Mouse (Mus musculus) kidney, embryonic 14.5 days (tissue): ENCODE measurements around the gene Ssh3. TPM values are rescaled to one million over a fixed set of nuclear protein-coding genes. Genes with fewer than 3 reads are reported as not detected.

Source experiments
- ATAC-seq: fragments of 200-750 bp; cut with Nextera tagmentation; 2 replicates; pipeline ENCODE4 v1.8.0; 2017; ENCODE audit warnings: moderate number of reproducible peaks, mild to moderate bottlenecking, moderate TSS enrichment, moderate library complexity; ENCODE audit not compliant: low FRiP score, low TSS enrichment
- H3K27ac ChIP-seq: fragments of 300-500 bp; sonication (generic); 2 replicates; pipeline ENCODE4 v1.5.1; 2014; ENCODE audit warnings: low read depth, mild to moderate bottlenecking, low read length, moderate library complexity, mixed read lengths
- H3K27me3 ChIP-seq: fragments of 300-500 bp; sonication (generic); 2 replicates; pipeline ENCODE4 v1.6.1; 2014; ENCODE audit warnings: mild to moderate bottlenecking, low read length; ENCODE audit not compliant: control insufficient read depth, insufficient read depth
- H3K36me3 ChIP-seq: fragments of 300-500 bp; sonication (generic); 2 replicates; pipeline ENCODE4 v1.6.1; 2014; ENCODE audit warnings: low read length, mixed read lengths; ENCODE audit not compliant: control insufficient read depth, insufficient read depth
- H3K4me1 ChIP-seq: fragments of 300-500 bp; sonication (generic); 2 replicates; pipeline ENCODE4 v1.6.1; 2014; ENCODE audit warnings: low read length, mixed read lengths; ENCODE audit not compliant: control insufficient read depth, insufficient read depth
- H3K4me2 ChIP-seq: fragments of 300-500 bp; sonication (generic); replicated peaks from 2 replicates; pipeline ENCODE4 v1.6.1; 2014; ENCODE audit warnings: low read depth, mild to moderate bottlenecking, low read length
- H3K4me3 ChIP-seq: fragments of 300-500 bp; sonication (generic); 2 replicates; pipeline ENCODE4 v1.5.1; 2014; ENCODE audit warnings: mild to moderate bottlenecking, low read length
- H3K9ac ChIP-seq: fragments of 300-500 bp; sonication (generic); 2 replicates; pipeline ENCODE4 v1.6.1; 2014; ENCODE audit warnings: low read depth, mild to moderate bottlenecking, low read length, moderate library complexity
- H3K9me3 ChIP-seq: fragments of 300-500 bp; sonication (generic); 2 replicates; pipeline ENCODE4 v1.6.1; 2016; ENCODE audit warnings: low read length; ENCODE audit not compliant: control insufficient read depth
- WGBS: fragments of 180-500 bp; shearing (Covaris S2); extraction: QIAGEN DNeasy Blood & Tissue Kit; methylation state at CpG from one replicate; pipeline ENCODE4 v1.1.7; 2014; 5-methylcytosine and 5-hydroxymethylcytosine counted together
- polyA plus RNA-seq: library from polyadenylated mRNA; unstranded; fragments of >200 nt; fragmentation: Nextera tagmentation; extraction: Ambion mirVana; gene quantifications from 2 replicates; pipeline ENCODE4 v1.2.1, GENCODE M21; 2014

Gene Ssh3
- polyA plus RNA-seq, 1 experiment from 2014 or later, result 13.0 TPM

DNA sequence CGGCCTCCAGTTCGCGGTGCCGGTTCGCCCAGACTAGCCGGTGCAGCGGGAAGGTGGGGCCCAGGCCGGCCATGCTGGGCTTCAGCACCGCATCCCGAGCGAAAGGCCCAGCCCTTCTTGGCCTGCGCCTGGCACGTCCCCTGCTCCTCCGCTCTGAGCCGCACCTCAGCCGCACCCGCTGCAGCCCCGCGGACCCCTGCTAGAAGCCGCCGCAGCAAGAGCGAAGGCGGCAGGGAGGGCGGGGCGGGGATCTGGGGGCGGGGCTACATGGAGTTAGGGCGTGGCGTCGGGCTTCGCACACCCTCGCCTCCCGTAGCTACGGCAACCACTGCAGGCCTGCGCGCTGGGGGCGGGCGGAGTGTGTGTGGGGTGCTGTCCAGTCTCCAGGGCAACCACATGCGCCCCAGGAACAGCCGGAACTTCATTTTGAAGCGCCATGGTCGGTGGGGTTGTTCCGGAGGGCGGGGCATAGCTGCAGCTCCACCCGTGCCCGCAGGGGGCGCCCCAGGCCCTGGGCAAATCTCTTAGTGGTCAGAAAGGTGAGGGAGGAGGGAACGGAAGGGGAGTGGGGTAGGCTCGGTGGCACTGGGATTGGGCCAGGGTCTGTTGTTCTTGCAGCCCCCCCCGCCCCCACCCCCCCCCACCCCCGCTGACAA, 14.0 kb upstream of the Ssh3 start, which contains the start of gene Ankrd13d:
Gene Ankrd13d, minus strand, starts transcription at position 240 of the 656 bp plus-strand sequence.
- Histone ChIP-seq H3K4me1 (0 out of 2 replicates have a peak, but pooled peaks cover 4% of the 10 kb centered on the region), H3K9ac (peak within 1 kb of the TSS; percentile 70), H3K36me3 (peaks cover 28% of the 10 kb centered on the region), H3K27me3 (no peaks in the 10 kb centered on the region), H3K4me2 (peak within 1 kb of the TSS; percentile 77), H3K4me3 (peak within 1 kb of the TSS; percentile 65), H3K27ac (no peak within 1 kb of the TSS), H3K9me3 (no peaks in the 10 kb centered on the region)
- WGBS, result under 1% methylated on average over 50 of the region's 50 CpGs
- peak; percentile 95 for ATAC-seq

DNA sequence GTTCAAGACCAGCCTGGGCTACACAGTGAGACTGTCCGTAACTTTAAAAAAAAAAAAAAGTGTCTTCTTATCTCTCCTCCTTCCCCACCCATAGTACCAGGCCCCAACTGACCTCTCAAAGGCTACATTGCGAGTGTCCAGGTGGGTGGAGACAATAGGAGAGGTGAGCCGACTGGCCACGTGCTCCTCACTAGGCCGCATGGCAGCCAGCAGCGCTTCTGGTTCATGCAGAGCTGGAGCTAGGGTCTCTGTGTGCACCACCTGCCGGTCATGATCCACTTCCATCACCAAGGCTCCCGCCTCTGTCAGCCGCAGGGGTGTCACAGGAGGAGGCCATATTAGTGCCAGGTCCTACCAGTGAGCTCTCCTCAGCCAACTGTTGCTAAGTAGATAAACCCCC, 11.4 kb upstream of the Ssh3 start:
- Histone ChIP-seq H3K9ac (no peak overlapping the region), H3K36me3 (peaks cover 2% of the 10 kb centered on the region; the same call in 1 of the 2 replicates), H3K27ac (no peak overlapping the region), H3K4me1 (0 out of 2 replicates have a peak, but pooled peaks cover 4% of the 10 kb centered on the region), H3K9me3 (no peaks in the 10 kb centered on the region; the same call in 1 of the 2 replicates), H3K27me3 (no peaks in the 10 kb centered on the region), H3K4me2 (no peak overlapping the region), H3K4me3 (no peak overlapping the region)
- 97% methylated on average over 9 of the region's 9 CpGs for WGBS
- no peak for ATAC-seq

DNA sequence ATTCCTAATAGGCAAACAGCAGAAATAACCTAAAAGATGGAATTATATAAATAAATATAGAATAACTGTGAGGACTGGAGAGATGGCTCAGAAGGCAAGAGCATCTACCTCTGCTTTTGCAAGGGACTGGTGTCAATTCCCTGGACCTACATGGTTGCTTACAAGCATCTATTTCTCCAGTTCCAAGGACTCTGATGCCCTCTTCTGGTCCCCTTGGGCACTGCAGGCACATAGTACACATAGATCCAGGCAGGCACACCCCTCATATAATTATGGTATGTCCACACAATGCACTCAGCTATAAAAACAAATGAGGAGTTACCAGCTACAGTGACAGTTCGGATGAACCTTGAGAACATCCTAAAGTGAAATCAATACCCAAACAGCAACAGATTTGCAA, 10.5 kb upstream of the Ssh3 start:
- no peak for ATAC-seq
- 97% methylated on average over 1 of the region's 1 CpGs for WGBS
- no peak overlapping the region for H3K9ac ChIP-seq
- no peak overlapping the region for H3K4me2 ChIP-seq
- H3K27ac ChIP-seq, result no peak overlapping the region
- H3K36me3 ChIP-seq, result no peaks in the 10 kb centered on the region
- H3K4me1 ChIP-seq, result 0 out of 2 replicates have a peak, but pooled peaks cover 4% of the 10 kb centered on the region
- H3K9me3 ChIP-seq, result no peaks in the 10 kb centered on the region; the same call in 1 of the 2 replicates
- no peak overlapping the region for H3K4me3 ChIP-seq
- no peaks in the 10 kb centered on the region for H3K27me3 ChIP-seq

DNA sequence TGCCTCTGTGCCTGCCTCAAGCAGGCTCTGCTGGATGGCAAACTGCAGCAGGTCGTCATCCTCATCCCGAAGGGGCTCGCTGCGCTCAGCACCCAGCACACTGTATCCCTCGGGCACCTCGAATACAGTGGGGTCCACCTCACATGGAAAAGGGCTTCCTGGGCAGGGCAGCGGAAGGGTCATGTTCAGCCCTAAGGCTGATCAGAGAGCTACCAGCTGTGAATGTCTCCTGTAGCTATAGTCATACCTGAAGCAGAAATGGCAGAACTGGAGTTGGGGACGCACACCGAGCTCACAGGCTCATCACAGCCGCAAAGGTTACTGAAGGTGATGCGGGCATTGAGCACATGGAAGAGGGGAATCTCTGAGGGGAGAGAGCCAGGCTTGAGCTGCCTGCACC, 2.0 kb upstream of the Ssh3 start:
- H3K4me1 ChIP-seq, result no peaks in the 10 kb centered on the region
- H3K27me3 ChIP-seq, result peaks cover 5% of the 10 kb centered on the region; the same call in 1 of the 2 replicates
- H3K4me2 ChIP-seq, result no peak overlapping the region
- 95% methylated on average over 11 of the region's 11 CpGs for WGBS
- no peak overlapping the region for H3K4me3 ChIP-seq
- no peaks in the 10 kb centered on the region; the same call in 1 of the 2 replicates for H3K36me3 ChIP-seq
- no peak overlapping the region for H3K9ac ChIP-seq
- H3K9me3 ChIP-seq, result no peaks in the 10 kb centered on the region
- no peak for ATAC-seq
- no peak overlapping the region for H3K27ac ChIP-seq

DNA sequence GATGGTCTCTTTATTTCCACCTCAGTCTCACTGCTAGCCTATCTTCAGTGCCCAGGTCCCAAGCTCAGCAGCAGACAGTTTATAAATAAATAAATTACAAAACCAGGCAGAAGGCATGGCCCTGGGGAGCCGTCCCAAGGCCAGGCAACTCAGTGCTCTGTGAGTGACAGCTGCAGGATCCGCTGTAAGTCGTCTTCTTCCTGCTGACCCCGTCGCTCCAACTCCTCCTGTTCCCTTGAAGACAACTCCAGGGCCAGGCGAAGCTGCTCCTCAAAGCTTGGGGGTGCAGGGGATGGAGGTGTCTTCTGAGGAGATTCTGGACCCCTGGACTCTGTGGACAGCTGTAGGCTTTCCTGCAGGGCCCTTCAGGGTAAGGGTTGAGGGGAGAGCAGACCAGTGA, 1.2 kb upstream of the Ssh3 start:
- Histone ChIP-seq H3K9me3 (no peaks in the 10 kb centered on the region), H3K27ac (no peak overlapping the region), H3K9ac (no peak overlapping the region), H3K36me3 (no peaks in the 10 kb centered on the region; the same call in 1 of the 2 replicates), H3K4me2 (no peak overlapping the region), H3K4me3 (no peak overlapping the region), H3K4me1 (no peaks in the 10 kb centered on the region), H3K27me3 (peaks cover 5% of the 10 kb centered on the region; the same call in 1 of the 2 replicates)
- WGBS, result 63% methylated on average over 6 of the region's 6 CpGs
- ATAC-seq, result no peak

DNA sequence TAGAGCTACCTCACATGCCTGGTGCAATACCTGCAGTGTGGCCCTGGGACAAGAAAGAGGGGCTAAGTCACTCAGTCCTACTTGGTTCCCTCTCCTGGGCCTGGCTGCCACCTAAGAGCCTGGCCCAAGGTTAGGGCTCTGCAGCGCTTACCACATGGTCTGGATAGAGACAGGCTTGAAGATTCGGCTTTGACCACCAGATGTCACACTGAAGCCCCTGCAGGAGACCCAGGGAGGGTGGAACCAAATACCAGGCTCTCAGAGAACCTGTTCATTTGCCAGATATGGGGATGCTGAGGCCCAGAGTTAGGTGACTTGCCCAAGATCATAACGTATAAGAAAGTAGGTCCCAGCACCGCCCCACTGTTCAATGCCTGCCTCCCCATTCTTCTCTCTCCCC, 3.0 kb downstream of the Ssh3 start:
- H3K4me2 ChIP-seq, result no peak overlapping the region
- H3K9me3 ChIP-seq, result no peaks in the 10 kb centered on the region
- ATAC-seq, result no peak
- no peak overlapping the region for H3K9ac ChIP-seq
- H3K4me3 ChIP-seq, result no peak overlapping the region
- H3K27ac ChIP-seq, result no peak overlapping the region
- H3K27me3 ChIP-seq, result peaks cover 5% of the 10 kb centered on the region; the same call in 1 of the 2 replicates
- H3K4me1 ChIP-seq, result no peaks in the 10 kb centered on the region
- no peaks in the 10 kb centered on the region; the same call in 1 of the 2 replicates for H3K36me3 ChIP-seq
- 65% methylated on average over 4 of the region's 4 CpGs for WGBS

DNA sequence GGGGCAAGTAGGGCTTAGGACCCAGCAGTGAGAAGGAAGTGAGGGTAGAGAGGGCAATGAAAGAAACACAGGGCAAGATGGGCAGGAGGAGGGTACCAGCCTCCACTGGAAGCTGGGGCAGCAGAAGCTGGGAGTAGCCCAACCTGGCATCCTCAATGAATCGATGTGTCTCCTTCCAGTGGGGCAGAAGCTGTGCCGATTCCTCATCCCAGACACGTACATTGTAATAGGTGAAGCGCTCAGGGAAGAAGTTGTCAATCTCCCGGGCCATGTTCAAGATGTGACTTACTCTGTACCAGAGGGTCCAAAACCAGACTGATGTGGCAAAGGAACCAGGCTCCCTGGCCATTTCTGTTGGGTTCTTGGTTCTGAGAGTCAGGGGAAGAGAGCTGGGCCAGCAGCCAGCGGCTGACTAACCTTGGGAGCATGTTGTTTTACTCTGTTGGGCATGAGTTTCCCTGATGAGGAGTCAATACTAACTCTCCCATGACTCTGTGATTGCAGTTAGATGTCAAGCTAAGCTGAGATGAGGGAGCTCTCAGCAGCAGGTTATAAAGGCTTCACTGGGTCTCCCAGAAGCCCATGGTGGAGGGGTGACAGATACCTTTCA, 4.7 kb downstream of the Ssh3 start:
- Histone ChIP-seq H3K36me3 (no peaks in the 10 kb centered on the region), H3K9me3 (no peaks in the 10 kb centered on the region), H3K27ac (no peak overlapping the region), H3K4me1 (no peaks in the 10 kb centered on the region), H3K27me3 (0 out of 2 replicates have a peak, but pooled peaks cover 5% of the 10 kb centered on the region), H3K9ac (no peak overlapping the region), H3K4me2 (no peak overlapping the region), H3K4me3 (no peak overlapping the region)
- no peak for ATAC-seq
- WGBS, result 94% methylated on average over 6 of the region's 6 CpGs

DNA sequence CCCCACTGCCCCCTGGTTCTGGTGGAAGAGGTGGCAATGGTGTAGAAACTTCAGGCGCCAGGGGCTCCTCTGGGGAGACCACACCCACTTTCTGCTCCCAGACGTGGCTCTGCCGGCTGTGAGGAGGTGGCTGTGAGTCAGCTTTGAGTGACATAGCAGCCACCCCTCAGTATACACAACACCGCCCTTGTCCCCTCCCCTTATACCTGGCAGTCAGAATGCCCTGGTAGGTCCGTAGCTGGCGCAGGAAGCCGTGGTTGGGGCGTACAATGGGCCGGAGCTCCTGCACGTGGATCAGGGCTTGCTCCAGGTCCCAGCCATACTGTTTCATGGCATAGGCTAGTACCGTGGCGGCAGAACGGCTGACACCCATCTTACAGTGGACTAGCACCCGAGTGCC, 5.3 kb downstream of the Ssh3 start:
- Histone ChIP-seq H3K36me3 (no peaks in the 10 kb centered on the region), H3K27ac (no peak overlapping the region), H3K4me2 (no peak overlapping the region), H3K9ac (no peak overlapping the region), H3K4me1 (no peaks in the 10 kb centered on the region), H3K27me3 (0 out of 2 replicates have a peak, but pooled peaks cover 5% of the 10 kb centered on the region), H3K9me3 (no peaks in the 10 kb centered on the region), H3K4me3 (no peak overlapping the region)
- ATAC-seq, result no peak
- 70% methylated on average over 14 of the region's 14 CpGs for WGBS

DNA sequence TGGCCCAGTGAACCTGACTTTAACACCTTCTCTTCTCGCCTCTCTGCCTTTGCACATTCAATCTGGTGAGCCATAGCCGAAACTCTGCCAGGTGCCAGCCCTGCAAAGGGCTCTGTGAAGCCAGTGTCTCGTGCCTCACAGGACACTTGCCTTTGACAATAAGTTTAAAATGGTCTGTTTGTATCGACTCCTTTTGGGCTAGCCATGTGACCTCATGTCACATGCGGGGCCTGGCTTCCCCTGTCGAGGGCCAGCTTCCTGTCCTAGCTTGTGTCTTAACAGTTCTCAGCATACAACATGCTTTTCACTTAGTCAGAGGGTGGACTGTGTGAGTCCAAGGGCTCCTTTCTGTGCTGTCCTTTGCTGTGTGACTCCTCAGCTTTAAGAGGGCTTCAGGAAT, 6.2 kb downstream of the Ssh3 start:
- Histone ChIP-seq H3K4me2 (no peak overlapping the region), H3K27ac (no peak overlapping the region), H3K4me1 (0 out of 2 replicates have a peak, but pooled peaks cover 2% of the 10 kb centered on the region), H3K4me3 (no peak overlapping the region), H3K36me3 (no peaks in the 10 kb centered on the region), H3K27me3 (0 out of 2 replicates have a peak, but pooled peaks cover 2% of the 10 kb centered on the region), H3K9ac (no peak overlapping the region), H3K9me3 (no peaks in the 10 kb centered on the region)
- no peak for ATAC-seq
- WGBS, result 64% methylated on average over 6 of the region's 6 CpGs
